Mouse (Mus musculus) central nervous system, embryonic 14 days (tissue): Measurements from ENCODE around the gene Yeats2. TPM values are rescaled to one million over a fixed set of nuclear protein-coding genes. Genes with fewer than 3 reads are reported as not detected.

Source experiments
- polyA plus RNA-seq: library from polyadenylated mRNA; depleted of rRNA; stranded (reverse); fragments of >200 nt; gene quantifications from 2 replicates; pipeline ENCODE4 v1.2.3, GENCODE M21; 2012; rRNA removed

Gene Yeats2
- polyA plus RNA-seq, result 76.2 and 77.9 TPM in 2 replicates

GRCm38 (mm10) chr16:20140772-20141531, at the start of gene Yeats2:
Yeats2 (plus strand) TSS chr16:20141063.

DNA sequence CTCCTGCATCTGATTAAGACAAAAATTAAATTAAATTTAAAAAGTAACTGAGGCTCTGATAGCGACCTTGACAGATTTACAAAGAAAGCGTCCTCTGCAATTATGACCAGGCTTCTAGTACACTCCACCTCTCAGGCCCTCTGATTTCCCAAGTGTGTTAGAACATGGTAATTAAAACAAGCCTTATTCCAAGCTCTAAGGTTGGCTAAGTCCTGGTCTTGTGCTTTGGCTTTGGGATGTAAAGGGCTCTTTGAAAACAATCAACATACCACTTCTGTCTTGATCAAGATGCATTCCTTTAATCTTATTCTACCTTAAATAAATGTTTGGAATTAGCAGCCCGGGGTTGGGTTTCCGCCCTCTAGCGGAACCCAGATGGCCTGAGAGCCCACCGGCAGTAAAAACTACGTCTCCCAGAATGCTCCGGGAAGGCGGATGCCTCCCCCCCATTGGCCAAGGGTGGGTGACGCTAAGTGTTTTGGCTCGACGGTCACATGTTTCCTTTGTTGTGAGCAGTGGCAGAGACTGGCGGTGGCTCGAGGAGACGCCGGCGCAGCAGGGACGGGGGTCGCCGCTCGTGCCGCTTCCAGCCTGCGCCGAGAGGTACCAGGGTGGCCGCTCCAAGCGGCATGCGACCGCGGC, 43.7 kb upstream of the Yeats2 start, which contains the start of gene Klhl24:
Gene Klhl24 (plus strand): TSS at position 474 of the 642 bp plus-strand sequence.

DNA sequence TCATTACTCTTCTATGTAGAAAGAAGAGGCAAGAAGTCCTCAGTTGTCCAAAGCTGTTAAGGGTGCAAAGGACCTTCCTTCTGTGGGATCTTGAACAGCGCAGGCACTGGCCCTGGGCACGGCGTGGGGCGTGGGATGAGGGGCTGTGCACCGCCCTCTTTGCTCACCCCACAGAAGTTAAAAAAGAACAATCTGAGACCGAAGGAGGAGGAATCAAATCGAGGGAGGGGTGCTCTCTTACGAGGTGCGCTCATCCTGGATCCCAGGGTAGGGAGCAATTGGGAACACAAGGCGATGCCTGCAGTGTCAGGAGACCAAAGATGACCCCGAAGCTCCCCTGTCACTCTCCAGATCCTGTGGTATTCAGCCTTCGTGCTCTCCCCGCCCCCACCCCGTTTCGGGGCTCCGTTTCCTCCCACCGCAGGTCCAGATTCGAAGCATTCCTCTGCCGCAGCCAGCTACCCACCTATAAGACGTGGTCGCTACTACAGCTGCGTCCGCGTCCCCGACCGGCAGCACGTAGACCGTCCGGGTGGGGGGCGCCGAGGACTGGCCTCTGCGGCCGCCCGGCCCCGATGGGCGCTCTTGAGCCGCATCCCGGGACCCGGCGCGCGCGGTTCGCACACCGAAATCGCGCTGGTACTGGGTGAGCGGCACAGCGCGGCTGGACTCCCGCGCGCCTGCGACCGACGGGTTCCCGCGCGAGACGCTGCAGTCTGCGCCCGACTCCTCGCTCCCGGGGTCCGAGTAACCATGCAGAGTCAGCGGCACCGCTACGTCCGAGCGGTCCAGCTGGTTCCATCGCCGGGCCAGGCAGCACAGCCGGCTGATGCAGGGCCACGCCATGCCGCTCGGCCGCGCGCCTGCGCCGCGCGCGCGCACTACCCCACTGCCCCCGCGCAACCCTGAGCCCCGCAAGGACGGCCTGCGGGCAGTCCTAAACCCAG, 99.9 kb downstream of the Yeats2 start, which contains the start of gene Map6d1:
Gene Map6d1 (minus strand): TSS at position 891 of the 947 bp plus-strand sequence.

Other genes starting within 250 kb of the Yeats2 start
- 3.5 and 4.0 TPM in 2 replicates for gene Klhl6, start 158.0 kb upstream of the Yeats2 start, polyA plus RNA-seq
- gene Klhl24, start 43.5 kb upstream of the Yeats2 start, polyA plus RNA-seq, result 32.1 and 37.6 TPM in 2 replicates
- gene Map6d1, start 100.3 kb downstream of the Yeats2 start, polyA plus RNA-seq, result 3.5 TPM in 2 replicates
- gene Parl, start 161.3 kb downstream of the Yeats2 start, polyA plus RNA-seq, result 65.5 and 68.5 TPM in 2 replicates
- 0.02 and 0.03 TPM in 2 replicates for gene Cyp2ab1, start 184.3 kb downstream of the Yeats2 start, polyA plus RNA-seq